Mouse (Mus musculus) liver, embryonic 14.5 days (tissue): ENCODE results near the gene Mogat2.

Experiments
- CTCF ChIP-seq: IDR thresholded peaks from 2 replicates; pipeline ENCODE4 v1.5.1; 2016; ENCODE audit warnings: antibody characterized with exemption, low read depth, control low read depth
- EP300 ChIP-seq: IDR thresholded peaks from 2 replicates; pipeline ENCODE4 v1.6.1; 2016; ENCODE audit warnings: antibody characterized with exemption, low read depth

- TF ChIP-seq CTCF = no peak
- no peak for TF ChIP-seq EP300
These were observed 24.7 kb downstream of the Mogat2 start for GRCm38 (mm10) chr7:99213686-99214085.
